17 mouse cellular contexts compared by ENCODE assay signal in genomic region chr1:175629248-175629647, GRCm38 (mm10). TPM values are rescaled to one million over a fixed set of nuclear protein-coding genes. Genes with fewer than 3 reads are reported as not detected.
"Had no signal": no experiment of that assay in that cellular context is flagged by ENCODE, and none has a peak within 500 bp of the region (broad histone marks: within the 10 kb centered on the region; RNA-seq: fewer than 3 reads in every experiment).

No protein-coding gene starts in this region.

- H3K36me3 ChIP-seq: neural tube, embryonic 13.5 days; neural tube, embryonic 15.5 days; stomach, embryonic 15.5 days had no signal

- H3K4me3 ChIP-seq: neural tube, embryonic 13.5 days; neural tube, embryonic 15.5 days; stomach, embryonic 15.5 days had no signal

- H3K9ac ChIP-seq: neural tube, embryonic 13.5 days; neural tube, embryonic 15.5 days; stomach, embryonic 15.5 days had no signal

- H3K27me3 ChIP-seq: neural tube, embryonic 13.5 days; neural tube, embryonic 15.5 days; stomach, embryonic 15.5 days had no signal

- H3K4me2 ChIP-seq: neural tube, embryonic 13.5 days; neural tube, embryonic 15.5 days; stomach, embryonic 15.5 days had no signal

- DNase-seq: retina, postnatal 1 day; right cerebral cortex, adult 18-20 months; right cerebral cortex, postnatal 14 days; right cerebral cortex, postnatal 25 days; right cerebral cortex, postnatal 4 days; spleen, adult 18-20 months; thymus, adult 18-20 months; thymus, adult 2 months; thymus, postnatal 14 days; thymus, postnatal 25 days; thymus, postnatal 36 days; thymus, postnatal 4 days had no signal

- H3K27ac ChIP-seq: neural tube, embryonic 13.5 days; neural tube, embryonic 15.5 days; stomach, embryonic 15.5 days; stomach, postnatal 0 days had no signal

- H3K9me3 ChIP-seq: neural tube, embryonic 13.5 days; neural tube, embryonic 15.5 days; stomach, embryonic 15.5 days had no signal

RNA-seq across cellular contexts. Expression of gene Kmo, which starts 9.1 kb away (rescaled TPM):
- polyA plus RNA-seq: neural tube, embryonic 14.5 days had no signal
